Mouse (Mus musculus): ENCODE measurements around the gene Gpsm1. TPM values are rescaled to one million over a fixed set of nuclear protein-coding genes. Genes with fewer than 3 reads are reported as not detected.

Gene Gpsm1
- 10 to 100 TPM; 21.7 to 24.7 TPM for total RNA-seq (2023)

DNA sequence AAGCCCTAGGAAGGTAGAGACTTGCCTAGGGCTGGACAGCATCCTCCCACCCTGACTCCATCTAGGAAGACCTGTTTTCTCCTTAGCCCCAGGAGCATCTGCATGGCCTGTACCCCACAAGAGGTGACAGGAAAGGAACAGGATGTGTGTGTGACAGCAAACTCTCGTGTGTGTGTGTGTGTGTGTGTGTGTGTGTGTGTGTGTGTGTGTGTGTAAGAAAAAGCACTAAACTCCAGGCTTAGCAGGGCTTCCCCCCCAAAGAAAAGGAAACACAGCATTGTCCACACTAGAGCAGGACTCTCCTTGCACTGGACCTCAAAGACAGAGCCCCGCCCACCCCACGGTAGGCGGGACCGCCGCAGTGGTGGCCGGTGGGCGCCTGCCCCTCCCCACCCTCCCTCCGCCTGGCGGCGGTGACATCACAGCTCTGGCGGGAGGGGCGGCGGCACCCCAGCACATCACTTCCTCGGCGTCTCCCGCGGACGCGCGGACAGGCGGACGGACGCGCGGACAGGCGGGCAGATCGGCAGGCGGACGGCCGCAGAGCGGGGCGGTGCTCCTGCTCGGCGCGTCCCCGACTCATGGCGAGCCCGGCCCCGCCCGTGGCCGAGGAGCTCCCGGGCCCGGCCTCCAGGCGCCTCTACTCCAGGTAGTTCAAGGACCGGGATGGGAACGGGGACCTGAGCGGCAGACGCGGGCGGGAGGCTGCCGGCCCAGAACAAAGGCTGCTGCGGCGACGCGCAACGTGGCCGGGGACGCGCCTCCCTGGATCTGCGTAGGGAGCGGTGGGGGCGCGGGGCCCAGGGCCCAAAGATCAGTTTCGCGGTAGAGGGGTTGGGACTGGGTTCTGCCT is at the start of gene Gpsm1:
Gene Gpsm1, plus strand, starts transcription at position 444 of the 853 bp plus-strand sequence.

DNA sequence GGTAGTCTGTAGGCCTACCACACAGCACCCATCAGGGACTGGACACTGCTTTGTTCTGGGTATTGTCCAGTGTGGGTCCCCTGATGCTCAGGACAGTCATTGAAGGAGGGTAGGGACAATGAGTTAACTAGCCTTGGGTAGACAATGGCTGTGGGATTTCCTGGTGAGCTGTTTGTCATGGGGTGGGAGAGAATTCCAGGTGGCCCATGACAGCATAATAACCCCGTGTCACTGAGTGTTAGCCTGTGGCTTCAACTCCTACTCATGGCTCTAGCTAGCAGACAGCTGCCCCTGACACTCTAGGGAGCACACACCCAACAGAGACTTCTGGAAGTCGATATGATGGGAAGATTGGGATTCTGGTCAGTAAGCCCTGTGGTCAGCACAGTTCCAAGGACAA is 20.9 kb upstream of the Gpsm1 start, which contains the start of gene Ccdc187:
Gene Ccdc187, minus strand, starts transcription at position 101 of the 400 bp plus-strand sequence.

DNA sequence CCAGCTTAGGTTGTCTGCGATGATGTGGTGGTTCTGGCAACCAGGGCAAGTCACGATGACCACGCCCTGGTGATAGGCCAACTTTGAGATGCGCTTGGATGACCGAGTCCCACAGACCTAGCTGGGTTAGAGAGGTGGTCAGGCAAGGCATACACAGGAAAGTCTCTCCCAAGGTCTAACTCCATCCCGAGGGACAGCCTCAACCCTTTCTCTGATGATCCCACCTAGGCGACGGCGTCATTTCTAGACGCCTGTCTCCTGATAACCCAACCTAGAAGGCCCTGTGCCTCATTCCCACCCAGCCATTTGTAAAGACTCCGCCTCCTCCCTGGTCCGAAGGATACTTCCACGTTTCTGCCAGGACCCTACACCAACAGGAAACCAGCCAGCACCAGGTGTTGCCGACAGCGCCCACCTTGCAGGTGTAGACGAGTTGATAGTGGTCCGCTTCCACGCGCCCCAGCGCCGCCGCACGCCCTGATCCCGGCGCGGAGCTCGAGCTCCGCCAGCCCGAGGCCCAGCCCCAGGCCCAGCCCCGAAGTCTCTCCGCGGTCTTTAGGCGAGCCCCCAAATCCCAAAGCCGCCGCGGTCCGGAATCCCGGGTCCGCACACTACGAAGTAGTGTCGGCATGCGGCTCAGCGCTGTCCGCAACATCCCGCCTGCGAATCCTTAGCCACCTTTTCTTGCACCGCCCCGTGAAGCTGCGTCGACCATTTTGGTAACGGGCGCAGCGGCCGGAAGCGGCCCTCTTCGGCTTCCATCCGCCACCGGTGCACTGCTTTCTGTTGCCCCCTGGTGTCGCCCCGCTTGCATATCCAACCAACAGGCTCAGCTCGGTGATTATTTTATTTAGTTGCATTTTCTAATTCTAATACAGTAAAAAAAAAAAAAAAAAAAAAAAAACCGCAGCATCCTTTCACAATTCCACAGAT is 36.3 kb downstream of the Gpsm1 start, which contains the start of gene Dnlz:
Gene Dnlz, minus strand, starts transcription at position 753 of the 933 bp plus-strand sequence.

DNA sequence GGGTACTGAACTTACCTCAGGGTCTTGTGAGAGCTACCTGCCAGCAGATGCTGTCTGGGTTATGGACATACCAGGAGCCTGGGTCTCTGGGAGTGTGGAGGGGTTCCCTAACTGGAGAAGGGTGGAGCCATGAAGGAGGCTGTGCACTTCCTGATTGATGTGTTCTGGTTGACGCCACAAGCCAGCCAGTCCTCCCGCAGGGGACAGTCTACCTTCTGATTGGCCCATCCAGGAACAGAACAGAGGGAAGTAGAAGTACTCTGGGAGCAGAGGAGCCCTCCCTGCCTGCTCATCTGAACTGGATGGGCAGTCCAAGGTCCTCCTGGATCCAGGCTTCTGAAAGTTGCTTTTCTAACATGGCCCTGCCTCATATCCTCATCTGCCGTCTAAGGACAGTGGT is 45.5 kb downstream of the Gpsm1 start, which contains the start of gene Card9:
Gene Card9, minus strand, starts transcription at position 147 of the 400 bp plus-strand sequence.

DNA sequence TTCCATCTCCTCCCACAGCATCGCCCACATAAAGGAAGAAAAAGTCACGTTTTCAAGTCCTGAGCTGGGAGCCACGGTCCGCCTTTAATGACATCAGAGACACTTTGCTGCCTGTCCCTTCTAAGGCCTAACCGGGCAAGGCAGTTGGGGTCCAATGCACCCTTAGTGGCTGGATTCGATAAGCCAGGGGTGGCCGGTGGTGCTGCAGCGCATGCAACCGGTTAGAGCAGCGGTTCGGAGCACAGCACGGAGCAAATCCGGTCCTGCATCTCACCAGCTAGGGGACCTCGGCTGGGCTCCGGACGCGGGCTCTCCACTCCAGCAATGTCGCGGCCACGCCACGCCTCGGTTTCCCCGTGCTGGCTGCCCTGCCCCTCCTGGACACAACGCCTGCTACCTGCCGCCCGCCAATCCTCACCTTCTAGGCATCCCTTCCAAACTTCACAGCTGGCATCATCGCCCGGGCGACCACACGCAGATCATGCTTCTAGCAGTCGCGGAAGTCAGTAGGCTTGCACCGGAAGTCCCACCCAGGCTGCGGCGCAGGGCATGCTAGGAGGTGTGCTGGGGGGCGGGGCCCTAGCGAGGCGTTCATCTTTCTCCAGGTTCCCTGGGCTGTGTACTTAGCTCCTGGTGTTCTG is 64.9 kb downstream of the Gpsm1 start, which contains the start of gene Snapc4:
Gene Snapc4, minus strand, starts transcription at position 523 of the 641 bp plus-strand sequence.

DNA sequence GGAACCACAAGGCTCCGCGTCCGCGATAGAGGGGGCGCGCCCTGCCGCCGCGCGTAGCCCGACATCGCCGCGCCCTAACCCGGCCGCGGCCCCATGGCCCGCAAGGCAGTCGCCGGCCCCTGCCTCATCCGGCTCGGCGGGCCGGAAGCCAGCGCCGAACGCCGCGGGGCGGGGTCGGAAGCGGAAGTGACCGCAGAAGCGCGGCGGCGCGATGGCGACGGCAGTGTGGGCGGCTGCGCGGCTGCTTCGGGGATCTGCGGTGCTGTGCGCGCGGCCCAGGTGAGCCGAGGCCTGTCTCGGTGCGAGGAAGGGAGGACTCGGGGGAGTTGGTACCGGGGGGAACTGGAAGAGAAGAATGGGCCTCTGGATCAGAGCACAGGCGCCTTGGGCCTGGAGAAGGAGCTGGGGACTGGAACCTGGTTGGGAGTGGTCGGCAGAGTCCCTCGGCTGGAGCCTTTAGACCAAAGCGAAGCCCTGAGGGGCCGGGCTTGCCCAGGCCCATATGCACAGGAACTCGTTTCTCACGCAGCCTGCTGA is 73.9 kb downstream of the Gpsm1 start, which contains the start of the genes Entr1 and Pmpca:
Gene Entr1, minus strand, starts transcription at position 163 of the 537 bp plus-strand sequence.
Gene Pmpca, plus strand, starts transcription at position 186 of the 537 bp plus-strand sequence.

Other genes starting within 250 kb of the Gpsm1 start
- 1 to 10 TPM; 6.3 to 7.3 TPM for gene Nacc2, start 192.3 kb upstream of the Gpsm1 start, total RNA-seq (2023)
- gene Lhx3, start 107.2 kb upstream of the Gpsm1 start, total RNA-seq (2023), result not detected
- gene Qsox2, start 78.0 kb upstream of the Gpsm1 start, total RNA-seq (2023), result 1 to 10 TPM; 8.5 to 9.9 TPM
- not detected for gene Ccdc187, start 21.0 kb upstream of the Gpsm1 start, total RNA-seq (2023)
- gene Dnlz, start 36.6 kb downstream of the Gpsm1 start, total RNA-seq (2023), result 10 to 100 TPM in 1 of 2 experiments, 1 to 10 TPM in 1; 9.6 to 11.1 TPM
- gene Card9, start 45.4 kb downstream of the Gpsm1 start, total RNA-seq (2023), result 1 to 10 TPM; 2.8 to 5.5 TPM
- 100 to 1,000 TPM; 109 to 121 TPM for gene Snapc4, start 65.1 kb downstream of the Gpsm1 start, total RNA-seq (2023)
- gene Entr1, start 73.8 kb downstream of the Gpsm1 start, total RNA-seq (2023), result 100 to 1,000 TPM; 149 to 153 TPM
- gene Pmpca, start 73.8 kb downstream of the Gpsm1 start, total RNA-seq (2023), result 10 to 100 TPM; 80.7 to 86.7 TPM
- gene Inpp5e, start 93.7 kb downstream of the Gpsm1 start, total RNA-seq (2023), result 10 to 100 TPM; 33.3 to 36.9 TPM
- gene Sec16a, start 129.7 kb downstream of the Gpsm1 start, total RNA-seq (2023), result 10 to 100 TPM; 79.3 to 91.7 TPM
- gene Notch1, start 201.1 kb downstream of the Gpsm1 start, total RNA-seq (2023), result 100 to 1,000 TPM; 134 to 135 TPM

All from T-cell, adult 66 days (primary cell).